Mouse (Mus musculus): ENCODE measurements around the gene Msl2.

GRCm38 (mm10) chr9:101074332-101075021, 576 bp downstream of the Msl2 start:
- TF ChIP-seq POLR2A (IDR thresholded peaks at IDR 0.05; ENCODE audit: low read depth, low read length) (peak; percentile 58), CTCF (IDR thresholded peaks at IDR 0.05; ENCODE audit: extremely low read depth, insufficient read depth, insufficient read length, insufficient replicate concordance) (no peak)

Measured in spleen, adult 2 months (tissue).